Mouse (Mus musculus) thymus, adult 2 months (tissue): ENCODE results near the gene Hif1an.

Experiments used
- CTCF ChIP-seq: fragments of 200-500 bp; IDR thresholded peaks from 2 replicates; pipeline ENCODE4 v1.5.1; 2012; ENCODE audit warnings: mild to moderate bottlenecking, control low read depth, low read length, moderate library complexity, borderline replicate concordance; ENCODE audit not compliant: control insufficient read depth, poor library complexity, insufficient read depth; ENCODE audit errors: extremely low read depth
- POLR2A ChIP-seq: fragments of 200-500 bp; IDR thresholded peaks from 2 replicates; pipeline ENCODE4 v1.6.1; 2012; ENCODE audit warnings: mild to moderate bottlenecking, low read length, control low read depth, moderate library complexity; ENCODE audit not compliant: control insufficient read depth, poor library complexity, insufficient read depth; ENCODE audit errors: extremely low read depth

DNA sequence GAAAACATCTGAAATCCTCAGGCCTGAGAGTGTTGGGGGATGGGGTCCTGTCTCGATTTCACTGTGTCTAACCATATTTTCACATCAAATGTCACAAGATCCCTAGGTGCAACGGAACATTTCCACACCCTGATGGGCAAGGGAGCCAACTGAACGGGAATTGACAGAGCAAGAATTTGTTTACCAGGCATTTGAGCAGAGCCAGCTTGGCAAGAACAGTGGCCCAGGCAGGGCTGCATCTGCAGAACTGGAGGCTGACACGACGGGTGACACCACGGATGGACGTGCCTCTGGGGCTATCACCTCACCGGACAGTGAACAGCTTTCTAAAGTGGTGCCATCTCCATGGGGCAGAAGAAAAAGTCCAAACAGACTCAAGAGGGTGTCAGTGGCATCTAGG lies 25.2 kb upstream of the Hif1an start:
- TF ChIP-seq CTCF (no peak), POLR2A (no peak)
